Mouse (Mus musculus) kidney, embryonic 16.5 days (tissue): ENCODE measurements at regions not wholly inside any gene's neighbourhood (a gene's known extent, or its start where the extent isn't known, plus 50 kb on each side); places are given as distances from the start of the nearest gene placed in this dataset.

Source experiments
- ATAC-seq: fragments of 200-750 bp; cut with Nextera tagmentation; 2 replicates; pipeline ENCODE4 v1.8.0; 2017; ENCODE audit warnings: moderate TSS enrichment; ENCODE audit not compliant: low FRiP score, low TSS enrichment
- H3K27ac ChIP-seq: fragments of 300-500 bp; sonication (generic); 2 replicates; pipeline ENCODE4 v1.5.1; 2014; ENCODE audit warnings: low read length
- H3K27me3 ChIP-seq: fragments of 300-500 bp; sonication (generic); 2 replicates; pipeline ENCODE4 v1.6.1; 2014; ENCODE audit warnings: low read length, control low read depth, mixed read lengths; ENCODE audit not compliant: insufficient read depth
- H3K36me3 ChIP-seq: fragments of 300-500 bp; sonication (generic); 2 replicates; pipeline ENCODE4 v1.6.1; 2014; ENCODE audit warnings: low read length, control low read depth, mixed read lengths; ENCODE audit not compliant: insufficient read depth
- H3K4me1 ChIP-seq: fragments of 300-500 bp; sonication (generic); 2 replicates; pipeline ENCODE4 v1.6.1; 2014; ENCODE audit warnings: low read length, control low read depth, mixed read lengths; ENCODE audit not compliant: insufficient read depth
- H3K4me2 ChIP-seq: fragments of 300-500 bp; sonication (generic); replicated peaks from 2 replicates; pipeline ENCODE4 v1.6.1; 2014; ENCODE audit warnings: low read depth, low read length
- H3K4me3 ChIP-seq: fragments of 300-500 bp; sonication (generic); 2 replicates; pipeline ENCODE4 v1.5.1; 2014; ENCODE audit warnings: mild to moderate bottlenecking, low read length
- H3K9ac ChIP-seq: fragments of 300-500 bp; sonication (generic); replicated peaks from 2 replicates; pipeline ENCODE4 v1.6.1; 2014; ENCODE audit warnings: low read length
- H3K9me3 ChIP-seq: fragments of 300-500 bp; sonication (generic); 2 replicates; pipeline ENCODE4 v1.6.1; 2016; ENCODE audit warnings: low read length, control low read depth
- WGBS: fragments of 180-500 bp; shearing (Covaris S2); extraction: QIAGEN DNeasy Blood & Tissue Kit; methylation state at CpG from one replicate; pipeline ENCODE4 v1.1.7; 2014; 5-methylcytosine and 5-hydroxymethylcytosine counted together

DNA sequence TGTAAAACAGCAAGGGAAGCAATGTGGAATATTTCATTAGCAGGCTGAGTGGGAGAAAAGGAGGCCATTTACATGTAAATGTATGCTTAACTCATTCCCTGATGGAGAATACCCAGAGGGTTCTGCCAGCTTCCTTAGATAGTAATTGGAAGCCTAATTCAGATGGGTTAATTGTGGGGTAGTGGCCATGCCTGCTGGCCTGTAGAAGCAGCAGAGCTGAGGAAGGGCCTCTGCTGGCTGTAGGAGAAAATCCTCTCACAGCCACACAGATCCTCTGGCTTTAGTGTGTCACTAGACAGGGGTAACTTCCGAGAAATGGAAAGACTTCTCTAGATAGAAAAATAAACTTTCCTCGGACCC lies 1588.7 kb upstream of the Got2 start:
- 69% methylated on average over 2 of the region's 2 CpGs for WGBS
- Histone ChIP-seq H3K4me2 (no peak overlapping the region), H3K4me3 (no peak overlapping the region), H3K27me3 (no peaks in the 10 kb centered on the region), H3K36me3 (no peaks in the 10 kb centered on the region), H3K9me3 (no peaks in the 10 kb centered on the region), H3K9ac (no peak overlapping the region), H3K27ac (no peak overlapping the region), H3K4me1 (0 out of 2 replicates have a peak, but pooled peaks cover 2% of the 10 kb centered on the region)
- no peak for ATAC-seq

DNA sequence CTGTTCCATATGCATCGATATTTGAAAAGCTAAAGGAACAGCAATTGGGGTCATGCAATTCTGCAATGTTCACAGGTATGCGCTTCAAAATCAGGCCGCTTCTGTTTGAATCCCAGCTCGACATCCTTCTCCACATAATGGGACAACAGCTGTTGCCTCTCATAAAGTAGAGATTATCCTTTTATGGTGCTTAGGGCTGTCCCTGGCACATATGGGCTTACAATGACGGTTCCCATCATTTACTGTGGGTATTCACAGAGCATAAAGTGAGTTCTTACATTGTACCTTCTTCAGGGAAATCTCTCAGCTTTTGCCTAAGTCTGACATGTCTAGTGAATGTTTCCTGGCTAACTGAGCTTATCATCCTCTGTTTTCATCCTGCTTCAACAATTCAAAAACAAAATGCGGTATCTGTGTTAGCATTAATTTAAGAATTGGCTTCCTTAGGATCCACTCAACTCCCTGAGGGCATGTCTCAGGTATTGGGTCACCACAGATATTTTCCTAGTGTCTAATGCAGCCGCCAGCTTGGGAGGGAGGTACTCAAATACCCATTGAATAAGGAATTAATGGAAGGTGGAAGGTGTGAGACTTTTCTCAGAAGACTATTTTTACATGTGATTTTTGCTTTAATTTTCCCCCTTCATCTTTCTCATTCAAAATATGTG lies 1588.2 kb upstream of the Got2 start:
- Histone ChIP-seq H3K9me3 (no peaks in the 10 kb centered on the region), H3K4me2 (no peak overlapping the region), H3K27me3 (no peaks in the 10 kb centered on the region), H3K4me3 (no peak overlapping the region), H3K9ac (no peak overlapping the region), H3K4me1 (0 out of 2 replicates have a peak, but pooled peaks cover 2% of the 10 kb centered on the region), H3K27ac (no peak overlapping the region), H3K36me3 (no peaks in the 10 kb centered on the region)
- ATAC-seq: no peak
- WGBS: 77% methylated on average over 7 of the region's 7 CpGs

DNA sequence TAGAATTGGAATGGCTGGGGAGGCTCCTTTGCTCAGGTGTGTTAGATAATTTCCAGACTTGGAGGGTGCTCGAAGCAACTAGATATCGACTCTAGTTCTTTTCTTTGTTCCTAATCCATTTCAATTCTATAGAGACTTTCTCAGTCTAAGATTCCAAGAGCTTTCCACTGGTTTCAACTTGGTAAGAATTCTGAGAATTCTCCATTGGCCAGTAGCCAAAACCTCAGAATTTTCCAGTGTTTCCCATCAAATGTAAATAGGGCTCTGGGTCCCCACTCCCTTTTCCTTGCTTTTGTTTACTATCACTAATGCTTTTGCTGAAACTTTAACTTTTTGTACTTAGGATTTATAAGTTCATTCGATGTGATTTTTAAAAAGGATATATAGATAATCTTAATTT lies 1585.0 kb upstream of the Got2 start:
- no peaks in the 10 kb centered on the region for H3K36me3 ChIP-seq
- ATAC-seq: no peak; the same call in 1 of the 2 replicates
- no peak overlapping the region for H3K4me2 ChIP-seq
- no peak overlapping the region for H3K27ac ChIP-seq
- WGBS: 71% methylated on average over 3 of the region's 3 CpGs
- H3K4me3 ChIP-seq: no peak overlapping the region
- no peak overlapping the region for H3K9ac ChIP-seq
- H3K27me3 ChIP-seq: no peaks in the 10 kb centered on the region
- H3K4me1 ChIP-seq: 0 out of 2 replicates have a peak, but pooled peaks cover 2% of the 10 kb centered on the region
- H3K9me3 ChIP-seq: no peaks in the 10 kb centered on the region

DNA sequence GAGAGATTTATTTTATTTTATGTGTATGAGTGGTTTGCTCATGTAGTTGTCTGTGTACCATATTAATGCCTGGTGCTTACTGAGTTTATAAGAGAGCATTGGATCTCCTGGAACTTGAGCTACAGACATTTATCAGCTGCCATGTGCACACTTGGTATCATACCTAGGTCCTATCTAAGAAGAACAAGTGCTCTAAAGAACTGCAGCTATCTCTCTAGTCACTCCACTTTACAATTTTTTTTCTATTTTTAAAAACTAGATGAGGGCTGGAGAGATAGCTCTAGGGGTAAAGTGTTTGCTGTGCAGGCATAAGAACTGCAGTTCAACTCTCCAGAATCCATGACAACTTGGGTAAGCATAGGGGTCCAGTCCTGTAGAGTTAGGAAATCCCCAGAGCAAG lies 1573.1 kb upstream of the Got2 start:
- Histone ChIP-seq H3K27me3 (no peaks in the 10 kb centered on the region), H3K4me2 (no peak overlapping the region), H3K4me3 (no peak overlapping the region), H3K27ac (no peak overlapping the region), H3K9me3 (no peaks in the 10 kb centered on the region), H3K4me1 (no peaks in the 10 kb centered on the region), H3K9ac (no peak overlapping the region), H3K36me3 (no peaks in the 10 kb centered on the region)
- no peak for ATAC-seq

DNA sequence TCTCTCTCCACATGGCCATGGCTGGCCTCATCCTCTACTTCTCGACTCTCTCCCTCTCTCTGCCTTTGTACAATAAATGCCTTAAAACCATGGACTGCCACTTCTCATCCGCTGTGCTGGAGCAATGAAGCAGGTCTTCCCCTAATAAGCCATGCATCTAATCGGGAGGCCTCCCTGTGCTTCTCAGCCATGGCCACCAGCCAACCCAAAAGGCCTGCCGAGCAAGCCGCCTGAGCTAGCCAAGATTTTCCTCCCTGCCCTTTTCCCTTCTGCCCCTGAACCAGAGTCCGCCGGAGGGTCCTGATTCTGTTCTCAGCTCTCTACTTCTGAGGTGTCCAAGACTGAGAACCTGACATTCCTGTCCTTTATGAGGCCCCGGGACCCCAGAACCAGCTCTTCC lies 1559.3 kb upstream of the Got2 start:
- Histone ChIP-seq H3K36me3 (no peaks in the 10 kb centered on the region), H3K27ac (no peak overlapping the region), H3K27me3 (no peaks in the 10 kb centered on the region), H3K4me2 (no peak overlapping the region), H3K9me3 (no peaks in the 10 kb centered on the region), H3K4me1 (no peaks in the 10 kb centered on the region), H3K4me3 (no peak overlapping the region), H3K9ac (no peak overlapping the region)
- no peak for ATAC-seq
- whole genome bisulfite sequencing: 86% methylated on average over 8 of the region's 8 CpGs

DNA sequence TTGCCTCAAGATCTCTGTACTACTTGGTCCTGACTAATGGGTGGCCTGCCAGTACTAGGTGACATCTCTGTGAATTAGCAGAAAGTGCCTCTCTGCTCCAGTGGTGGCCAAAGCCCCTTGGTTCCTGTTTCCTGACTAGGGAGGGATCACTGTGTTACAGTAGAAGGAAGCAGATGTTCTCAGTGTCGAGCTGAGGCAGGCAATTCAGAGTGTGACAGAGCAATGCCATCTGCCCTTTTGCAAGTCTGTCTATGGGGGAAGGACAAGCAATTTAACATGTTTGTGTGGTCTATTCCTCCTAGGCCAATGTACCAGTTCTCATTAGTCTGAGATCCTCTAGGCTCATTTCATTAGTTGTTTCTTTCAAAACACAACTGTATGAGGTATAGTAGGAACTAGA lies 1553.1 kb upstream of the Got2 start:
- Histone ChIP-seq H3K9me3 (no peaks in the 10 kb centered on the region), H3K4me2 (no peak overlapping the region), H3K36me3 (no peaks in the 10 kb centered on the region), H3K9ac (no peak overlapping the region), H3K4me3 (no peak overlapping the region), H3K27ac (no peak overlapping the region), H3K27me3 (no peaks in the 10 kb centered on the region), H3K4me1 (no peaks in the 10 kb centered on the region)
- no peak for ATAC-seq
- 9% methylated on average over 1 of the region's 1 CpGs for WGBS

DNA sequence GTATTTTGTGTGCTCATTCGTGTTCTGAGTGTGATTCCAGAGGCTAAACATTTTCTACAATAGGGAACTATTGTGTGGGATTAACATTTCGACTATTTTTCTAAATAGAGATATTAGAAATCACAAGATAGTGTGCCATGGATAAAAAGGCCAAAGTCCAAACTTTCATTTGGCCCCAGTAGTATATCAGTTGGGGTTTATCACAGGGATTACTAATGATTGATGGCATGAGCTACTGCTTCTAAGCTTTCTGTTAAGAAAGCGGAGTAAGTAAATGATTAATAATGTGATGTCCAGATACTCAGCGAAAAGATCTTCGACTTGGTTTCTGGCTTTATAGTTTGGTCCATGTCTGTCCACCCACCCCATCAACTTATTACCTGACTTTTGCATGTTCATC lies 1545.2 kb upstream of the Got2 start:
- no peak overlapping the region for H3K4me3 ChIP-seq
- no peaks in the 10 kb centered on the region for H3K36me3 ChIP-seq
- H3K4me1 ChIP-seq: no peaks in the 10 kb centered on the region
- H3K9me3 ChIP-seq: no peaks in the 10 kb centered on the region
- H3K27ac ChIP-seq: no peak overlapping the region
- H3K27me3 ChIP-seq: no peaks in the 10 kb centered on the region
- 74% methylated on average over 5 of the region's 5 CpGs for WGBS
- H3K4me2 ChIP-seq: no peak overlapping the region
- H3K9ac ChIP-seq: no peak overlapping the region
- no peak for ATAC-seq

DNA sequence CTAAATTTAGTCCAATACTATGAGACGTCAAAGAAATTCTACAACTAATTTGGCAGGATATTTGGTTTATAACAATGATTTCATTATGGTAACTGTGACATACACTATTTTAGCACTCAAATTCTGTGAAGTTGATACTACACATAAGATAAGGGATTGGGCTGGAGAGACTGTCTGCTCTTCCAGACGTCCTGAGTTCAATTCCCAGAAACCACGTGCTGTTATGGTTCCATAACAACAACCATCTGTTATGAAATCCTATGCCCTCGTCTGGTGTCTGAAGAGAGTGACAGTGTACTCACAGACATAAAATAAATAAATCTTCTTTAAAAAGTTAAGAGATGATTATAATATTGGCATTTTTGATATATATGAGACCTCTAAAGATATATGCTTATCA lies 1543.1 kb upstream of the Got2 start:
- ATAC-seq: no peak
- H3K4me3 ChIP-seq: no peak overlapping the region
- 78% methylated on average over 4 of the region's 4 CpGs for WGBS

DNA sequence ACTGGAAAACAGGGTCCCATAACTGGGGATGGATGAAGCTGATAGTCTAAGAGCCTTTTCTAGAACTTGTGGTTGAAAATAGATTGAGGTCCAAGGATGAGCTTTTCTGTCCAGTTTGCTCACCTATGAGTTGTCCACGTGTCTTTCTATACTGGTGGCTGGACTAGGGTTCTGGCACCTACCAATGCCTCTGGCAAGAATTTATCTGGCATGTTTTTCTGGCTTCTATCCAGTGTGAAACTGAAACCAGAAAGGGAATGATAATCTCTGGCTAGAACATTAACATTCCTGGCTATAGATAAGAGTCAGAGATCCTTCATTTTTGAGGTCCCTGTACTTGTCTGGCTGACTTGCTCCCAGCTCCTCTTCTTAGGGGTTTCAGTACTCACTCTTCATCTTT lies 1534.0 kb upstream of the Got2 start:
- H3K36me3 ChIP-seq: no peaks in the 10 kb centered on the region
- H3K27ac ChIP-seq: no peak overlapping the region
- H3K4me3 ChIP-seq: no peak overlapping the region
- no peaks in the 10 kb centered on the region for H3K27me3 ChIP-seq
- H3K9ac ChIP-seq: no peak overlapping the region
- ATAC-seq: no peak
- H3K9me3 ChIP-seq: no peaks in the 10 kb centered on the region
- no peak overlapping the region for H3K4me2 ChIP-seq
- WGBS: 83% methylated on average over 1 of the region's 1 CpGs
- no peaks in the 10 kb centered on the region for H3K4me1 ChIP-seq

More for the DNA sequence above, 1543.1 kb upstream of the Got2 start:
- no peaks in the 10 kb centered on the region for H3K36me3 ChIP-seq
- H3K9me3 ChIP-seq: no peaks in the 10 kb centered on the region
- H3K9ac ChIP-seq: no peak overlapping the region
- no peaks in the 10 kb centered on the region for H3K27me3 ChIP-seq
- H3K27ac ChIP-seq: no peak overlapping the region
- no peaks in the 10 kb centered on the region for H3K4me1 ChIP-seq
- H3K4me2 ChIP-seq: no peak overlapping the region

DNA sequence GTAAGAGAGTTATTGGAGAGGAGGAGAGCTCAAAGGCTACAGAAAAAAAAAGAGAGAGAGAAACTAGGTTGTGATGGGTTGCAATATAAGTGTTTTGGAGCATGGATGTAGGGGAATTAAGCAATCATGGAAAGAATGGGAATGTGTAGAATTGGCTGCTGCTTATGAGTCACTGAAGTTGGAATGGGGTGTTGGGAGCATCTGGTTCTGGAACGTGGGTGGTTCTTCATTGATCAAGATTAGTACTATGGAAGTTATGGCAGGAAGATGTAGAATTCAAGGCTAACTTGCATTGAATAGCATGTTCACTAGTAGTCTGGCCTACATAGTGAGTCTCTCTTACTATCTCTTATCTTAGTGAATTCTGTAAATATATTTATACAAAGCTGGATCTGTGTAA lies 1526.4 kb upstream of the Got2 start:
- Histone ChIP-seq H3K27me3 (no peaks in the 10 kb centered on the region), H3K9ac (no peak overlapping the region), H3K36me3 (no peaks in the 10 kb centered on the region), H3K27ac (no peak overlapping the region), H3K9me3 (no peaks in the 10 kb centered on the region), H3K4me3 (no peak overlapping the region), H3K4me1 (no peaks in the 10 kb centered on the region), H3K4me2 (no peak overlapping the region)
- ATAC-seq: no peak
- 89% methylated on average over 1 of the region's 1 CpGs for WGBS
